Mouse (Mus musculus): ENCODE measurements around the gene Fmnl2.

GRCm38 (mm10) chr2:52884082-52884481 lies 26.4 kb downstream of the Fmnl2 start:
- no peak for TF ChIP-seq ZC3H11A (IDR thresholded peaks at IDR 0.05; ENCODE audit: borderline replicate concordance, low read depth, low read length)
- no peak for TF ChIP-seq ZNF384 (IDR thresholded peaks at IDR 0.05; ENCODE audit: low read depth, low read length)
